Mouse (Mus musculus) megakaryocyte, embryonic 14.5 days (primary cell): ENCODE data around the gene Usp33. TPM values are rescaled to one million over a fixed set of nuclear protein-coding genes. Genes with fewer than 3 reads are reported as not detected.

Experiments
- H3K27me3 ChIP-seq: replicated peaks from 2 replicates; pipeline ENCODE3; 2012; ENCODE audit warnings: inconsistent platforms
- H3K36me3 ChIP-seq: replicated peaks from 2 replicates; pipeline ENCODE3; 2012; ENCODE audit warnings: low read length, inconsistent platforms, mixed read lengths
- H3K4me1 ChIP-seq: 2 replicates; pipeline ENCODE4 v1.6.1; 2012; ENCODE audit warnings: inconsistent platforms
- H3K4me3 ChIP-seq: replicated peaks from 2 replicates; pipeline ENCODE3; 2012; ENCODE audit warnings: moderate library complexity, mild to moderate bottlenecking, inconsistent platforms
- H3K9me3 ChIP-seq: 2 replicates; pipeline ENCODE4 v1.6.1; 2012; ENCODE audit warnings: inconsistent platforms
- FLI1 ChIP-seq: IDR thresholded peaks from 2 replicates; pipeline ENCODE4 v1.6.1; 2012; ENCODE audit warnings: low read length, inconsistent platforms, mixed read lengths
- GATA1 ChIP-seq: IDR thresholded peaks from 3 replicates; pipeline ENCODE4 v1.6.1; 2012; ENCODE audit warnings: mixed read lengths, low read length, inconsistent platforms, borderline replicate concordance
- polyA plus RNA-seq: library from polyadenylated mRNA; stranded (reverse); fragments of >175 nt; gene quantifications from 2 replicates; pipeline ENCODE4 v1.2.3, GENCODE M21; 2012; ENCODE audit warnings: low replicate concordance; ENCODE audit not compliant: insufficient read depth

Usp33 gene
- polyA plus RNA-seq, 1 experiment: 2.2 TPM

DNA sequence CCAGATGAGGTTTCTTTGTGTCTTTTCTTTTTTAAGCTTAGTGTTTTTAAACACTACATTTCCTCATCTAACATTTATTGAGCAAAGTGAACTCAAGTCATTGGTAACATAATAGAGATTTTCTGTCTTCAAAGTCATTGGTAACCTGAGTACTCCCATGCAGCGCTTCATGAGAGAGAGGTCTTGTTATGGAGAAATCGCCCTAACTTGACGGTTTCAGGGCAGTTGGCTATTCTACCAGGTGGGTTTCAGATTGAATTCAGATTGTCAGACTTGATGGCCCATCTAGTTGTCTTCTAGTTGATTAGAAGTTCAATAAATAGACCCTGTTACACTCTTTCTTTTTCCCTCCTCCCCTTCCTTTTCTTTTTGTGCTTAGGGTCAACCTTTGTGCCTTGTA, 54.6 kb downstream of the Usp33 start:
- Histone ChIP-seq H3K4me1 (peaks cover 84% of the 10 kb centered on the region), H3K9me3 (no peaks in the 10 kb centered on the region), H3K27me3 (no peaks in the 10 kb centered on the region), H3K36me3 (peaks cover 14% of the 10 kb centered on the region), H3K4me3 (no peak overlapping the region)
- TF ChIP-seq FLI1: no peak
- TF ChIP-seq GATA1: no peak

DNA sequence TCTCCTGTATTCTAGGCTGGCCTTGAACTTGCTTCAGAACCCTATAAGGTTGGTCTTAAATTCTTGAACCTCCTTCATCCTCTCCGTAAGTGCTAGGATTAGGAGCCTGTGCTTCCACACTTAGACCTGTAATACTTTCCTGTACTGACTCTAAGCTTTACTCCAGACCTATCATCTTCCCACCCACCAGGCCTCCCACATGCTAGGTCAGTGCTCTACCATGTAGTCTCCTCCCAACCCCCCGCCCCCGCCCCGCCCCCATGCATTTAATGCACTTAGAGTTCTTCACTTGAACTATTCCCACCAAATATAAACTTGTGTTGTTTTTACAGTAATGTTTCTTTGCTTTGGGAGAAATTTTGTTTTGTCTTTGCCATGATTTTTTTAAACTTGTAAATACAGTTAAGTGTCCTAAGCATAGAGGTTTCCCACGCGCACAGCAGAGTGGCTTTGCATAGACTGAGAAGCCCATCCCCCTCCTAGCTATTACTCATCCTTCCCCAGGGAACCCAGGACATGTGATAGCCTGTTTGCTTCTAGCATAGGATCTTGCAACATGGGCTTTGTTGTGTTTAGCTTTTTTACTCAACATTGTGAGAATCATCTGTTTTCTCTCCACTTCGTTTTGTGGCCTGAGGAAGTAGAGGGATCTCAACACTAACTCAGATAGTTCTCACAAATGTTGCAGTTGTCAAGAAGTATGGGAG, 55.8 kb downstream of the Usp33 start:
- Histone ChIP-seq H3K9me3 (no peaks in the 10 kb centered on the region), H3K36me3 (peaks cover 14% of the 10 kb centered on the region), H3K4me3 (peak overlapping the region; percentile 66), H3K27me3 (no peaks in the 10 kb centered on the region), H3K4me1 (peaks cover 94% of the 10 kb centered on the region)
- no peak for TF ChIP-seq FLI1
- TF ChIP-seq GATA1: no peak

DNA sequence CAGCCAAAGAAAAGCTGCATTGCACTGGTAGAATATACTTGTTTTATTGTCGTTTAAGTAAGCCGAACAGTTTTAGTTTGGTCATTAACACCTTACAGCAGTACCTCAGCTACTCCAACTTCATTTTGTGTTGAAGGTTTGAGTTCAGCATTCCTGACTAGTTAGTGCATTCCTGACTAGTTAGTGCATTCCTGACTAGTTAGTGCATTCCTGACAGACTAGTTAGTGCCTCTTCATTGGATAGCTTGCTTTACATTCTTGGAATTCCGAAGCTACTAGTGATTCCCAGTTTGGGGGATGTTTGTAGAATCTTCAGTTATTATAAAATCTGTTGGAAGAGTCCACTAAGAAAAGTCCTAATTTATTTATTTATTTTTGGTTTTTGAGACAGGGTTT, 56.4 kb downstream of the Usp33 start:
- Histone ChIP-seq H3K36me3 (peaks cover 14% of the 10 kb centered on the region), H3K4me3 (no peak overlapping the region), H3K4me1 (peaks cover 95% of the 10 kb centered on the region), H3K27me3 (no peaks in the 10 kb centered on the region), H3K9me3 (no peaks in the 10 kb centered on the region)
- TF ChIP-seq GATA1 (no peak), FLI1 (no peak)

DNA sequence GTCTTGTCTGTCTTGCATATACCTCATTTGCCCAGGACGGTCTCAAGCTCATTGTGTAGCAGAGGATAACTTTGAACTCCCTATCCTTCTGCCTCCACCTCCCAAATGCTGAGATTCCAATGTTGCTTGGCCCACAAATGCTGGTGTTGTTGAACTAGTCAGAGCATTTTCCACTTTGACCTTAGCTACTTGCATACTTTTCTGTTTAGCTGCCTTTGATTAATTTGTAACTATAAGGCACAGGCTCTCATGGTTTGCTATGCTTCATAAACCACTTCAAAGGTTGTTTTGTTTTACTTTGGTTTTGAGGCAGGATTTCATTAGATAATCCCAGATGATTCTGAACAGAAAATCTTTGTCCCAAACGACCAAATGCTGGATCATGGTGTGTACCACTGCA, 57.5 kb downstream of the Usp33 start:
- H3K27me3 ChIP-seq: no peaks in the 10 kb centered on the region
- H3K4me3 ChIP-seq: no peak overlapping the region
- peaks cover 13% of the 10 kb centered on the region for H3K36me3 ChIP-seq
- H3K4me1 ChIP-seq: peaks cover 89% of the 10 kb centered on the region
- TF ChIP-seq GATA1 (no peak), FLI1 (no peak)
- H3K9me3 ChIP-seq: no peaks in the 10 kb centered on the region

DNA sequence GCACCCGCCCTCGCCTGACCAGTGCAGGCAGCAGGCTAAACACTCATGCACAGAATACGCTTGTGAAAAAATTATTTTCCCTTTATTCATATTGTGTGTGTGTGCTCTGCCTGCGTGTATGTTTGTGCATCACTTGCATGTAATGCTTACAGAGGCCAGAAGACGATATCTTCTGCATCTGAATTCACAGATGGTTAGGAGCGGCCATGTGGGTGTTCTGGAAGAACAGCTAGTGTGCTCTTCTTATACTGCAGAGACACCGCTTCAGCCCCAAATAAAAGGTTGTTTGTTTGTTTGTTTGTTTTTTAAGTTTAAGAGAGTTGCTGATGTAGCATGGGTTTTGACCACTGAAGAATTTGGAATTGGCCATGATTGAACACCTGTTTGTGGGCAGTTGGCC, 59.1 kb downstream of the Usp33 start:
- H3K4me3 ChIP-seq: peak overlapping the region; percentile 46
- H3K9me3 ChIP-seq: no peaks in the 10 kb centered on the region
- peaks cover 89% of the 10 kb centered on the region for H3K4me1 ChIP-seq

DNA sequence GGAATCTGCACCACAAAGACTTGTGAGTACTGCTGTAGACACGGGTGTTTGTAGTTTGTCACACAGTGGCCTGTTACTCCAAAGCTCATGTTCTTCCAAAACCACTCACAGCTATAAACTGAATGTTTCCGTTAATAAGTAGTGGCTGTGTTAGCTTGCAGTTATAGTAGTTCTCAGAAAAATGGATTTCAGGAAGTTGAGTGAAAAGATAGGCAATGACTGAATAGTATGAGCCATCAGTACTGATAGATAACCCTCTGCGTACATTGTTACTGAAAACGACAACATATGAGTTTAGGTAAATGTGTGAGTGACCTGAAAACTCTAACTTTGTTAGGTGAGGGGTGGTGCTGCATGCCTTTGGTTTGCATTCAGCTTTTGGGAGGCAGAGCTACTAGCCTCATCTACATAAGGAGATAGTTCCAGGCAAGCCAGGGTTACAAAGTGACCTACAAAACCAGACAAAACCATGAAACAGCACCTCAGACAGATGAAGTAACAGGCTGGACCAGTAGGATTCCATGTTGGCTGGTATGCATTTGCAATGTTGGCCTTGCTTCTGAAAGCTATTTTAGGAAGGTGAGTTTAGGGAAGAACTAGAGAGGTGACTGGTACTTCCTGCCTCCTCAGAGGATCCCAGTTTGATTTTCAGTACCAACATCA, 59.8 kb downstream of the Usp33 start:
- no peaks in the 10 kb centered on the region for H3K9me3 ChIP-seq
- TF ChIP-seq FLI1 (no peak), GATA1 (no peak)
- peaks cover 89% of the 10 kb centered on the region for H3K4me1 ChIP-seq
- no peaks in the 10 kb centered on the region for H3K27me3 ChIP-seq
- H3K4me3 ChIP-seq: peak overlapping the region; percentile 71
- peaks cover 8% of the 10 kb centered on the region for H3K36me3 ChIP-seq

More for the DNA sequence above, 59.1 kb downstream of the Usp33 start:
- Histone ChIP-seq H3K36me3 (peaks cover 6% of the 10 kb centered on the region), H3K27me3 (no peaks in the 10 kb centered on the region)
- TF ChIP-seq FLI1 (no peak), GATA1 (no peak)

DNA sequence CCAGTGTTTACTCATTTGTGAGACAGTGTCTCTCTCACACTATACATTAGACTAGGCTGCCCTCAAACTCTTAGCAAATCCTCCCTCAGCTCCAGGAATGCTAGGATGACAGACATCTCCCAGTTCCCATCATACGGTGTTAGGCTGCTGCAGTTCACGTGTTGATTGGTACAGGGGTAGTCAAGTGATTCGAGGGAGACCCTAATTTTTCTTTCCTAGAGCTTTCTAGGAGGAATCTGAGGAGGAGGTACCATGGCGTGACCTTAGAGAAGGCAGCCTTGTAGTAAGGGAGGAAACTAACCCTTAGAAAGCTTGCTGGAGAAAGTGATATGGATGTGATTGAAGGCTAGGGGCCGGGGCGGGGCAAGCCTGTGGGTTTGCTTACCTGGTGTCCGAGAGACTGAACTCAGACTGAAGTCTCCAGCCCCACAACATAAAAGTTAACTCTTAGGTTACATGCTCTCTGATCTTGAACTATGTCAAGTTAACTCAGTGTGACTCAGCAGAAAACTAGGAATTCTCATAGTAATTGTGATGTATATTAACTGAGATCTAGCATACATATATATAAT, 64.8 kb downstream of the Usp33 start:
- Histone ChIP-seq H3K27me3 (no peaks in the 10 kb centered on the region), H3K4me3 (no peak overlapping the region), H3K36me3 (peaks cover 8% of the 10 kb centered on the region), H3K9me3 (no peaks in the 10 kb centered on the region), H3K4me1 (peaks cover 74% of the 10 kb centered on the region)
- no peak for TF ChIP-seq GATA1
- no peak for TF ChIP-seq FLI1

DNA sequence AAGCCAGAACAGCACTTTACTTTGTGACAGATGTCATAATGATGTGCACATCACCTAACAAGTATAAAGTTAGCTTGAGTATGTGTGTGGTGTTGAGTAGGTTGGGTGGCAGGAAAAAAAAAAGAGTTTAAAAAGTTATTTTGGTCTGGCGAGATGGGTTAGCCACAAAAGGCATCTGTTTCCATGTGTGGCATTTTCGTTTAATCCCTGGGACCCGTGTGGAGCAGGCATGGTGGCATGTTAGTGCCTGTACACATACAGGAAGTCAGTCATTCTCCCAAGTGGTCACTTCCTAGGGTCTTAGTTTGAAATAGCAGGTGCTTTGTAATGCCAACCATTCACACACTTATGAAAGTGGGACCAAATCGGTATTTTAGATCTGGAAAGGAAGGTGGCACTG, 66.1 kb downstream of the Usp33 start:
- TF ChIP-seq GATA1 (no peak), FLI1 (no peak)
- peaks cover 64% of the 10 kb centered on the region for H3K4me1 ChIP-seq
- no peak overlapping the region for H3K4me3 ChIP-seq
- peaks cover 8% of the 10 kb centered on the region for H3K36me3 ChIP-seq
- H3K27me3 ChIP-seq: no peaks in the 10 kb centered on the region
- no peaks in the 10 kb centered on the region for H3K9me3 ChIP-seq

DNA sequence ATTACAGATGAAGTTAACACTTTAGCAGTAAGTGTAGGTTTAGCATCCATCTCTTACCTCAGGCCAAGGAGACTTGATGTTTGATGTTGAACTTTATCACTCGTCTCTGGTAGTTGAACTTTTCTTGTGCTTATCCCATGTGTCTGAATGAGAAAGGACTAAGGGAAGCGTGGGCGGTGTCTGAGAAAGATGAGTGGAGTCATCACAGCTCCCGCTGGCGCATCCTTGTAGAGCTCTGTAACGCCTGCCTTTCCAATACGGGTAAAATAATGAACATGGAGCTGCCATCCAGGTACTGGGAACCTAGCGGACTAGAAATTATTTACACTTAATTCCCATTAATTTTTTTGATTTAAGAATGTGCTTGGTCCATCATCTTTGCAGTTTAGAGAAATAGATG, 82.6 kb downstream of the Usp33 start:
- Histone ChIP-seq H3K9me3 (no peaks in the 10 kb centered on the region), H3K36me3 (peaks cover 79% of the 10 kb centered on the region), H3K4me3 (no peak overlapping the region), H3K27me3 (no peaks in the 10 kb centered on the region), H3K4me1 (peaks cover 23% of the 10 kb centered on the region)
- TF ChIP-seq GATA1 (no peak), FLI1 (no peak)

DNA sequence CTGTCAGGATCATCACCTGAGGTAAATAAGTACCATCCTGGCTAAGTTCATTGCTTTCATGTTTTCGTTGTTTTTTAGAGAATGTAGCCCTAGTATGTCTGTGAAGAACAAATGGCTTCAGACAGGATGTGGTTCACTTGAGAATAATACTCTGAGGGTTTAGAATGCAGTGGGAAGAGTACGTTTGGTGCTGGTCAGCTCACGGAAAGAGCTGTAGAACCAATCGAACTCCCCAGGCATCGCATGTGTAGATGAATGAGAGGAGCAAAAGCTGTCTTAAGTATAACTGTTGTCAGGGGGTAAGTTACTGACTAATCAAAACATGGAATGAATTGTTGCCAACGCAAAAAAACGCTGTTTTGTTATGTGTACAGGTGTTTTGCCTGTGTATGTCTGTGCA, 86.4 kb downstream of the Usp33 start:
- H3K36me3 ChIP-seq: peaks cover 79% of the 10 kb centered on the region
- no peak for TF ChIP-seq GATA1

More for the DNA sequence above, 86.4 kb downstream of the Usp33 start:
- Histone ChIP-seq H3K9me3 (no peaks in the 10 kb centered on the region), H3K4me3 (no peak overlapping the region), H3K4me1 (peaks cover 35% of the 10 kb centered on the region), H3K27me3 (no peaks in the 10 kb centered on the region)
